Mouse (Mus musculus): ENCODE data around the gene Gphb5.

- TF ChIP-seq POLR2A (IDR thresholded peaks at IDR 0.05; ENCODE audit: low read depth, low read length) (no peak), CTCF (IDR thresholded peaks at IDR 0.05; ENCODE audit: extremely low read depth, insufficient read depth, insufficient read length, insufficient replicate concordance) (no peak; the same call in 1 of the 2 replicates)
Observed at GRCm38 (mm10) chr12:75464016-75464769, 47.6 kb upstream of the Gphb5 start.
